20 mouse cellular contexts compared by ENCODE assay signal in genomic region chr2:79652502-79652901, GRCm38 (mm10). TPM values are rescaled to one million over a fixed set of nuclear protein-coding genes. Genes with fewer than 3 reads are reported as not detected.
"Had no signal": no experiment of that assay in that cellular context is flagged by ENCODE, and none has a peak within 500 bp of the region (broad histone marks: within the 10 kb centered on the region; RNA-seq: fewer than 3 reads in every experiment).

No protein-coding gene starts in this region.

- H3K9ac ChIP-seq: limb, embryonic 13.5 days had no signal

- H3K4me3 ChIP-seq: limb, embryonic 10.5 days; limb, embryonic 13.5 days had no signal

- H3K27ac ChIP-seq: kidney, postnatal 0 days; limb, embryonic 10.5 days; limb, embryonic 13.5 days had no signal

- H3K9me3 ChIP-seq: limb, embryonic 10.5 days; limb, embryonic 13.5 days had no signal

- DNase-seq: layer of hippocampus, adult 9-11 months; lung, adult 2 months; lung, postnatal 36 days; midbrain, embryonic 14.5 days; thymus, adult 18-20 months; thymus, postnatal 36 days had no signal

- H3K4me1 ChIP-seq: limb, embryonic 10.5 days; limb, embryonic 13.5 days had no signal

- ATAC-seq: inflammation-experienced regulatory T-cells, adult 6 months had no signal

- H3K4me2 ChIP-seq: limb, embryonic 13.5 days; liver, embryonic 11.5 days; midbrain, embryonic 11.5 days had no signal

- H3K27me3 ChIP-seq: limb, embryonic 13.5 days had no signal

RNA-seq across cellular contexts. Expression of gene Ppp1r1c, which starts 55.1 kb away (rescaled TPM):
- total RNA-seq: left cerebral cortex, postnatal 25 days; megakaryocyte progenitor cell, adult 5-6 weeks; megakaryocyte-erythroid progenitor cell, adult 5-6 weeks had no signal
- polyA plus RNA-seq: limb, embryonic 10.5 days; liver, embryonic 16.5 days; lung, adult 2 months; small intestine, adult 2 months; spleen, adult 2 months; stomach, embryonic 16.5 days; urinary bladder, adult 2 months had no signal
